Mouse (Mus musculus): ENCODE results near the gene Gm13285. TPM values are rescaled to one million over a fixed set of nuclear protein-coding genes. Genes with fewer than 3 reads are reported as not detected.
"Not testable (repeated sequence)": the region's sequence is repeated elsewhere in the genome, so short reads cannot be mapped to it uniquely, and the experiment has no call there.

Gene Gm13285
- not detected for total RNA-seq (2021)
- long read RNA-seq: 0 reads

- not testable (repeated sequence) for DNase-seq (ENCODE audit: low spot score in 2 of 2)
Measured at GRCm38 (mm10) chr4:88799365-88799764, at the start of gene Gm13285. Gene Gm13285, plus strand, starts transcription at chr4:88799665.

GRCm38 (mm10) chr4:88749926-88750325 is 49.5 kb upstream of the Gm13285 start:
- DNase-seq (ENCODE audit: low spot score in 2 of 2): no peak

- DNase-seq (ENCODE audit: low spot score in 2 of 2): peak; percentile 64 to 72
Measured at GRCm38 (mm10) chr4:88754818-88755340, 44.6 kb upstream of the Gm13285 start, which contains the start of gene Gm13271. Gene Gm13271, plus strand, starts transcription at chr4:88754868.

GRCm38 (mm10) chr4:88756581-88757513 is 42.6 kb upstream of the Gm13285 start:
- not testable (repeated sequence) for DNase-seq (ENCODE audit: low spot score in 2 of 2)

- peak; percentile 90 to 95 for DNase-seq (ENCODE audit: low spot score in 2 of 2)
Measured at GRCm38 (mm10) chr4:88757628-88758031, 41.8 kb upstream of the Gm13285 start.

GRCm38 (mm10) chr4:88758751-88759150 is 40.7 kb upstream of the Gm13285 start:
- DNase-seq (ENCODE audit: low spot score in 2 of 2): peak in 1 of 2 experiments; percentile 10

GRCm38 (mm10) chr4:88759610-88760268 is 39.7 kb upstream of the Gm13285 start, which contains the start of gene Gm13283:
Gene Gm13283, plus strand, starts transcription at chr4:88760119.
- DNase-seq (ENCODE audit: low spot score in 2 of 2): peak in 1 of 2 experiments; percentile 17

- peak; percentile 21 to 48 for DNase-seq (ENCODE audit: low spot score in 2 of 2)
Measured at GRCm38 (mm10) chr4:88760431-88760830, 39.0 kb upstream of the Gm13285 start.

- peak; percentile 61 to 71 for DNase-seq (ENCODE audit: low spot score in 2 of 2)
Measured at GRCm38 (mm10) chr4:88761776-88762175, 37.7 kb upstream of the Gm13285 start.

GRCm38 (mm10) chr4:88762341-88762740 is 37.1 kb upstream of the Gm13285 start:
- peak in 1 of 2 experiments; percentile 17 for DNase-seq (ENCODE audit: low spot score in 2 of 2)

GRCm38 (mm10) chr4:88763384-88764018 is 36.0 kb upstream of the Gm13285 start:
- DNase-seq (ENCODE audit: low spot score in 2 of 2): peak in 1 of 2 experiments; percentile 16

- not testable (repeated sequence) for DNase-seq (ENCODE audit: low spot score in 2 of 2)
Measured at GRCm38 (mm10) chr4:88773534-88773933, 25.9 kb upstream of the Gm13285 start, which contains the start of gene Gm13290. Gene Gm13290, plus strand, starts transcription at chr4:88773834.

GRCm38 (mm10) chr4:88776622-88777021 is 22.8 kb upstream of the Gm13285 start, which contains the start of gene Gm13289:
Gene Gm13289, plus strand, starts transcription at chr4:88776922.
- DNase-seq (ENCODE audit: low spot score in 2 of 2): not testable (repeated sequence)

- DNase-seq (ENCODE audit: low spot score in 2 of 2): not testable (repeated sequence)
Measured at GRCm38 (mm10) chr4:88779550-88779949, 19.9 kb upstream of the Gm13285 start, which contains the start of gene Gm13272. Gene Gm13272, plus strand, starts transcription at chr4:88779850.

GRCm38 (mm10) chr4:88780320-88780719 is 19.1 kb upstream of the Gm13285 start:
- not testable (repeated sequence) for DNase-seq (ENCODE audit: low spot score in 2 of 2)

- DNase-seq (ENCODE audit: low spot score in 2 of 2): not testable (repeated sequence)
Measured at GRCm38 (mm10) chr4:88781831-88782230, 17.6 kb upstream of the Gm13285 start, which contains the start of gene Ifnz. Gene Ifnz, plus strand, starts transcription at chr4:88782131.

GRCm38 (mm10) chr4:88782335-88782734 is 17.1 kb upstream of the Gm13285 start:
- not testable (repeated sequence) for DNase-seq (ENCODE audit: low spot score in 2 of 2)

GRCm38 (mm10) chr4:88785409-88785808 is 14.1 kb upstream of the Gm13285 start, which contains the start of gene Gm13276:
Gene Gm13276, plus strand, starts transcription at chr4:88785709.
- DNase-seq (ENCODE audit: low spot score in 2 of 2): not testable (repeated sequence)

GRCm38 (mm10) chr4:88788402-88788801 is 11.1 kb upstream of the Gm13285 start, which contains the start of gene Gm13277:
Gene Gm13277, plus strand, starts transcription at chr4:88788632.
- peak; percentile 58 to 79 for DNase-seq (ENCODE audit: low spot score in 2 of 2)

GRCm38 (mm10) chr4:88791250-88791649 is 8.2 kb upstream of the Gm13285 start, which contains the start of gene Gm13278:
Gene Gm13278, plus strand, starts transcription at chr4:88791550.
- not testable (repeated sequence) for DNase-seq (ENCODE audit: low spot score in 2 of 2)

Measured in layer of hippocampus, adult 18-20 months (tissue).